Mouse (Mus musculus) liver, embryonic 13.5 days (tissue): ENCODE measurements around the gene Mib2. TPM values are rescaled to one million over a fixed set of nuclear protein-coding genes. Genes with fewer than 3 reads are reported as not detected.
"Not testable (repeated sequence)": the region's sequence is repeated elsewhere in the genome, so short reads cannot be mapped to it uniquely, and the experiment has no call there.

Source experiments
- ATAC-seq: fragments of 200-750 bp; cut with Nextera tagmentation; 2 replicates; pipeline ENCODE4 v1.8.0; 2017; ENCODE audit warnings: low read depth, mild to moderate bottlenecking, moderate number of reproducible peaks, moderate library complexity
- DNase-seq: peaks from one replicate; pipeline ENCODE4 v3.0.0; 2022
- H3K27ac ChIP-seq: fragments of 300-500 bp; sonication (generic); 2 replicates; pipeline ENCODE4 v1.5.1; 2015; ENCODE audit warnings: moderate library complexity, mild to moderate bottlenecking, inconsistent platforms
- H3K27me3 ChIP-seq: fragments of 300-500 bp; sonication (generic); 2 replicates; pipeline ENCODE4 v1.6.1; 2015; ENCODE audit warnings: mild to moderate bottlenecking, inconsistent platforms
- H3K36me3 ChIP-seq: fragments of 300-500 bp; sonication (generic); 2 replicates; pipeline ENCODE4 v1.6.1; 2015; ENCODE audit warnings: mild to moderate bottlenecking, inconsistent platforms
- H3K4me1 ChIP-seq: fragments of 300-500 bp; sonication (generic); replicated peaks from 2 replicates; pipeline ENCODE4 v1.6.1; 2015; ENCODE audit warnings: inconsistent platforms
- H3K4me2 ChIP-seq: fragments of 300-500 bp; sonication (generic); 2 replicates; pipeline ENCODE4 v1.6.1; 2015; ENCODE audit warnings: inconsistent platforms, mild to moderate bottlenecking, moderate library complexity
- H3K4me3 ChIP-seq: fragments of 300-500 bp; sonication (generic); replicated peaks from 2 replicates; pipeline ENCODE4 v1.5.1; 2015; ENCODE audit warnings: mild to moderate bottlenecking, inconsistent platforms
- H3K9ac ChIP-seq: fragments of 300-500 bp; sonication (generic); 2 replicates; pipeline ENCODE4 v1.6.1; 2015; ENCODE audit warnings: mild to moderate bottlenecking, inconsistent platforms
- H3K9me3 ChIP-seq: fragments of 300-500 bp; sonication (generic); replicated peaks from 2 replicates; pipeline ENCODE4 v1.6.1; 2016; ENCODE audit warnings: inconsistent platforms
- WGBS: fragments of 180-500 bp; shearing (Covaris S2); methylation state at CpG from one replicate; pipeline ENCODE4 v1.1.7; 2015; ENCODE audit not compliant: insufficient replicate concordance; 5-methylcytosine and 5-hydroxymethylcytosine counted together
- polyA plus RNA-seq: library from polyadenylated mRNA; unstranded; fragments of >200 nt; fragmentation: Nextera tagmentation; extraction: Ambion mirVana; gene quantifications from 2 replicates; pipeline ENCODE4 v1.2.1, GENCODE M21; 2015

Mib2 gene
- polyA plus RNA-seq, 1 experiment from 2014 or later = 3.2 TPM

- no peak overlapping the region for H3K9ac ChIP-seq
- H3K36me3 ChIP-seq = no peaks in the 10 kb centered on the region
- peaks cover 65% of the 10 kb centered on the region for H3K27me3 ChIP-seq
- WGBS = 56% methylated on average over 4 of the region's 4 CpGs
- DNase-seq (no peak), ATAC-seq (no peak)
- H3K4me3 ChIP-seq = no peak overlapping the region; the same call in 1 of the 2 replicates
- no peak overlapping the region for H3K4me2 ChIP-seq
- H3K27ac ChIP-seq = no peak overlapping the region
- peaks cover 13% of the 10 kb centered on the region for H3K4me1 ChIP-seq
- no peaks in the 10 kb centered on the region for H3K9me3 ChIP-seq
These were observed 26.6 kb upstream of the Mib2 start for GRCm38 (mm10) chr4:155695531-155696062.

- peak overlapping the region; percentile 62 for H3K4me3 ChIP-seq
- H3K9ac ChIP-seq = peak overlapping the region; percentile 45
- H3K4me1 ChIP-seq = peaks cover 13% of the 10 kb centered on the region
- no peak overlapping the region for H3K27ac ChIP-seq
- 1% methylated on average over 89 of the region's 92 CpGs for WGBS
- no peaks in the 10 kb centered on the region for H3K9me3 ChIP-seq
- DNase-seq = no peak
- ATAC-seq = 0 out of 2 replicates have a peak, but pooled peaks have one; percentile 6
- no peaks in the 10 kb centered on the region for H3K36me3 ChIP-seq
- H3K4me2 ChIP-seq = peak overlapping the region; percentile 75
- peaks cover 70% of the 10 kb centered on the region for H3K27me3 ChIP-seq
These were observed 25.7 kb upstream of the Mib2 start for GRCm38 (mm10) chr4:155694482-155695401.

GRCm38 (mm10) chr4:155694111-155694481 is 25.1 kb upstream of the Mib2 start, which contains the start of gene Fndc10:
TSS of gene Fndc10 (plus strand) at chr4:155694342.
- no peak for DNase-seq

GRCm38 (mm10) chr4:155692421-155692820 is 23.4 kb upstream of the Mib2 start:
- Histone ChIP-seq H3K4me1 (peaks cover 13% of the 10 kb centered on the region), H3K4me2 (no peak overlapping the region), H3K4me3 (no peak overlapping the region), H3K9me3 (no peaks in the 10 kb centered on the region), H3K27ac (no peak overlapping the region), H3K36me3 (no peaks in the 10 kb centered on the region), H3K27me3 (peaks cover 67% of the 10 kb centered on the region), H3K9ac (no peak overlapping the region)
- WGBS = 90% methylated on average over 3 of the region's 3 CpGs
- DNase-seq (no peak), ATAC-seq (0 out of 2 replicates have a peak, but pooled peaks have one; percentile 26)

More at GRCm38 (mm10) chr4:155694111-155694481, 25.1 kb upstream of the Mib2 start, which contains the start of gene Fndc10:
- H3K4me1 ChIP-seq = peaks cover 13% of the 10 kb centered on the region
- peaks cover 70% of the 10 kb centered on the region for H3K27me3 ChIP-seq
- peak within 1 kb of the TSS; percentile 45 for H3K9ac ChIP-seq
- no peak within 1 kb of the TSS for H3K27ac ChIP-seq
- peak within 1 kb of the TSS; percentile 62 for H3K4me3 ChIP-seq
- peak within 1 kb of the TSS; percentile 75 for H3K4me2 ChIP-seq
- under 1% methylated on average over 29 of the region's 47 CpGs for WGBS
- no peaks in the 10 kb centered on the region for H3K9me3 ChIP-seq
- H3K36me3 ChIP-seq = no peaks in the 10 kb centered on the region
- ATAC-seq = peak; percentile 27; the same call in 1 of the 2 replicates

- Histone ChIP-seq H3K9ac (no peak overlapping the region), H3K27me3 (peaks cover 52% of the 10 kb centered on the region), H3K4me1 (peaks cover 13% of the 10 kb centered on the region), H3K36me3 (no peaks in the 10 kb centered on the region), H3K4me2 (no peak overlapping the region), H3K27ac (no peak overlapping the region), H3K4me3 (no peak overlapping the region), H3K9me3 (no peaks in the 10 kb centered on the region)
- WGBS = 63% methylated on average over 12 of the region's 12 CpGs
- DNase-seq = no peak
- ATAC-seq = no peak
These were observed 21.8 kb upstream of the Mib2 start for GRCm38 (mm10) chr4:155690571-155691375.

GRCm38 (mm10) chr4:155687764-155688163 is 18.8 kb upstream of the Mib2 start:
- not testable (repeated sequence) for ATAC-seq, H3K27ac ChIP-seq, H3K4me2 ChIP-seq, H3K9me3 ChIP-seq, H3K9ac ChIP-seq, H3K36me3 ChIP-seq, H3K4me3 ChIP-seq, H3K4me1 ChIP-seq, DNase-seq
- H3K27me3 ChIP-seq = peaks cover 22% of the 10 kb centered on the region
- WGBS = 76% methylated on average over 4 of the region's 4 CpGs

GRCm38 (mm10) chr4:155683670-155684277 is 14.8 kb upstream of the Mib2 start:
- DNase-seq, H3K4me1 ChIP-seq, ATAC-seq, H3K27ac ChIP-seq, H3K27me3 ChIP-seq, H3K9ac ChIP-seq, H3K4me2 ChIP-seq, H3K9me3 ChIP-seq, H3K4me3 ChIP-seq, H3K36me3 ChIP-seq: not testable (repeated sequence)
- WGBS = 75% methylated on average over 16 of the region's 19 CpGs

- Histone ChIP-seq H3K4me3 (no peak overlapping the region), H3K4me1 (no peaks in the 10 kb centered on the region), H3K9me3 (no peaks in the 10 kb centered on the region), H3K4me2 (no peak overlapping the region), H3K36me3 (no peaks in the 10 kb centered on the region), H3K27ac (no peak overlapping the region), H3K27me3 (no peaks in the 10 kb centered on the region), H3K9ac (no peak overlapping the region)
- no peak for DNase-seq
- WGBS = 65% methylated on average over 2 of the region's 2 CpGs
- ATAC-seq = no peak
These were observed 7.0 kb upstream of the Mib2 start for GRCm38 (mm10) chr4:155675991-155676390.

- H3K36me3 ChIP-seq = no peaks in the 10 kb centered on the region
- no peak overlapping the region for H3K4me3 ChIP-seq
- no peak for DNase-seq
- H3K27ac ChIP-seq = no peak overlapping the region
- no peaks in the 10 kb centered on the region for H3K27me3 ChIP-seq
- no peak overlapping the region for H3K9ac ChIP-seq
- no peaks in the 10 kb centered on the region for H3K9me3 ChIP-seq
- 39% methylated on average over 2 of the region's 2 CpGs for WGBS
- peaks cover 14% of the 10 kb centered on the region for H3K4me1 ChIP-seq
- H3K4me2 ChIP-seq = no peak overlapping the region
- ATAC-seq = no peak
These were observed 3.1 kb upstream of the Mib2 start for GRCm38 (mm10) chr4:155672082-155672481.

- H3K9ac ChIP-seq = 0 out of 2 replicates have a peak overlapping the region, but pooled peaks have one; percentile 11
- ATAC-seq, DNase-seq, H3K36me3 ChIP-seq, H3K9me3 ChIP-seq, H3K4me3 ChIP-seq, H3K27ac ChIP-seq, H3K27me3 ChIP-seq: not testable (repeated sequence)
- H3K4me1 ChIP-seq = peaks cover 14% of the 10 kb centered on the region
- WGBS = 64% methylated on average over 4 of the region's 4 CpGs
- H3K4me2 ChIP-seq = peak overlapping the region; percentile 93
These were observed 1.2 kb upstream of the Mib2 start for GRCm38 (mm10) chr4:155670236-155670635.
